Mouse (Mus musculus) bone marrow macrophage, adult 2 months (primary cell): ENCODE measurements around the gene Stat3. TPM values are rescaled to one million over a fixed set of nuclear protein-coding genes. Genes with fewer than 3 reads are reported as not detected.
A peak's percentile ranks its signal among the peaks of the same experiment; 100 is the strongest.

Source experiments
- H3K27ac ChIP-seq: 2 replicates; pipeline ENCODE4 v1.5.1; 2012; ENCODE audit warnings: low read depth, low read length; ENCODE audit not compliant: insufficient read depth
- H3K4me1 ChIP-seq: 2 replicates; pipeline ENCODE4 v1.6.1; 2012; ENCODE audit warnings: low read length; ENCODE audit not compliant: control insufficient read depth, insufficient read depth
- H3K4me3 ChIP-seq: 2 replicates; pipeline ENCODE4 v1.5.1; 2012; ENCODE audit warnings: mild to moderate bottlenecking, low read length, moderate library complexity; ENCODE audit not compliant: insufficient read depth
- CTCF ChIP-seq: IDR thresholded peaks from 2 replicates; pipeline ENCODE4 v1.5.1; 2012; ENCODE audit warnings: low read depth, mild to moderate bottlenecking, low read length, moderate library complexity
- POLR2A ChIP-seq: IDR thresholded peaks from 2 replicates; pipeline ENCODE4 v1.6.1; 2012; ENCODE audit warnings: mild to moderate bottlenecking, low read depth, low read length, borderline replicate concordance
- polyA plus RNA-seq: library from polyadenylated mRNA; stranded (reverse); fragments of >200 nt; gene quantifications from 2 replicates; pipeline ENCODE4 v1.2.4, GENCODE M21; 2012; ENCODE audit not compliant: missing spikeins, insufficient read depth, insufficient read length

Gene Stat3
- polyA plus RNA-seq, 1 experiment = 73.3 TPM

GRCm38 (mm10) chr11:100883640-100884039 is 55.7 kb downstream of the Stat3 start:
- H3K4me3 ChIP-seq = no peak overlapping the region
- no peak overlapping the region for H3K27ac ChIP-seq
- H3K4me1 ChIP-seq = no peaks in the 10 kb centered on the region
- TF ChIP-seq POLR2A (no peak), CTCF (no peak)

- no peak overlapping the region for H3K4me3 ChIP-seq
- TF ChIP-seq CTCF = no peak
- TF ChIP-seq POLR2A = no peak
- no peak overlapping the region for H3K27ac ChIP-seq
- no peaks in the 10 kb centered on the region for H3K4me1 ChIP-seq
These were observed 59.8 kb downstream of the Stat3 start for GRCm38 (mm10) chr11:100879321-100880078.

DNA sequence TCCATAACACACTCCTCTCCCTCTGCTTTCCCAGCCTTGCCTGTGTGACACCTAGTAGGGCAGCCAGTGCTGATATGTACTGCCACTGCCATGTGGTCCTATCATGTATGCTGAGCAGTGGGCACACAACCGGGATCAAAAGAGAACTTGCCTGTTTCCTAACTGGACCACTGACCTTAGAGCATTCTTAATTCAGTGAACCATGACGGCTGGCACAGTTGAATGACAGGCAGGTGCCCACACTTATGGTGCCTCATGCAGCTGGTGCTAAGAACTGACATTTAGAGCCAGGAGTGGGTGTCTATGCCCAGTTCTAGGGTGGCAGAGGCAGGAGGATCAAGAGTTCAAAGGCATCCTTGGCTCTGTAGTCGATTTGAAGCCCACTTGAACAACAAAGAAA is 63.6 kb downstream of the Stat3 start:
- TF ChIP-seq CTCF = no peak
- no peak for TF ChIP-seq POLR2A
- Histone ChIP-seq H3K27ac (no peak overlapping the region), H3K4me1 (no peaks in the 10 kb centered on the region), H3K4me3 (no peak overlapping the region)

DNA sequence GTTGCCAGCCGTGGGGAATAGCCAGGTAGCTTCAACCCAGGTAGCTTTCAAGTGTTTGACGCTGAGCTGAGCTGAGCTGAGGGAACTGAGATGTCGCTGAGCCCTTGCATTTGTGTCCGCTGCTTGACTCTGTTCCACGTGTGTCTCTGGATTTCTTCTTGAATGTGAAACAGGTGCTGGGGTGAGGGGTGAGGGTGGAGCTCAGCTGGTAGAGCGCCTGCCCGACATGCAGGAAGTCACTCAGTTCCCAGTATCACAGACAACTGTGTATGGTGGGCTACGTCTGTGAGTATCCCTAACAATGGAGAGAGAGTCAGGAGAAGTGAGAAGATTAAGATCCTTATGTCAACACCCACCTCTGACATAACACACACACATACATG is 68.4 kb downstream of the Stat3 start:
- Histone ChIP-seq H3K4me1 (no peaks in the 10 kb centered on the region), H3K4me3 (no peak overlapping the region), H3K27ac (no peak overlapping the region)
- TF ChIP-seq CTCF (no peak), POLR2A (no peak)

- H3K4me3 ChIP-seq = no peak overlapping the region
- no peak overlapping the region for H3K27ac ChIP-seq
- H3K4me1 ChIP-seq = no peaks in the 10 kb centered on the region
- TF ChIP-seq POLR2A (no peak), CTCF (no peak)
These were observed 68.9 kb downstream of the Stat3 start for GRCm38 (mm10) chr11:100870256-100870967.

DNA sequence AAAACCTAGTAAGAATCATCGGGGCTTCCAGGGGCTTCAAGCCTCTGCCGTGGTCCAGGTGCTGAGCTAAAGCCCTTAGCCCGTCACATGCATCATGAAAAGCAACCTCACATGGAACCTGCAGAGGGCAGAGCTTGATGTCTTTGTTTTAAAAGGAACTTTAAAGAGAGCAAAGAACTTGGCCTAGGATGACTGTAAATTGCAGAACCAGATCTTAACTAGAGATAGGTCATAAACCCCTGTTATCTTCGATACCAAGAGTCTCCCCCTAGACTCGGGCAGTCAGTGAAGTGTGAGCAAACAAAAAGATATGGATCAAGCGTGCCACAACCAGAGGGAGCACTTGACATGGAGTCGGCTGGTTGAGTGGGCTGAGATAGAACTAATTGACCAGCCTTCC is 73.7 kb downstream of the Stat3 start:
- peaks cover 7% of the 10 kb centered on the region for H3K4me1 ChIP-seq
- H3K27ac ChIP-seq = no peak overlapping the region
- H3K4me3 ChIP-seq = no peak overlapping the region
- TF ChIP-seq CTCF (no peak), POLR2A (no peak)

DNA sequence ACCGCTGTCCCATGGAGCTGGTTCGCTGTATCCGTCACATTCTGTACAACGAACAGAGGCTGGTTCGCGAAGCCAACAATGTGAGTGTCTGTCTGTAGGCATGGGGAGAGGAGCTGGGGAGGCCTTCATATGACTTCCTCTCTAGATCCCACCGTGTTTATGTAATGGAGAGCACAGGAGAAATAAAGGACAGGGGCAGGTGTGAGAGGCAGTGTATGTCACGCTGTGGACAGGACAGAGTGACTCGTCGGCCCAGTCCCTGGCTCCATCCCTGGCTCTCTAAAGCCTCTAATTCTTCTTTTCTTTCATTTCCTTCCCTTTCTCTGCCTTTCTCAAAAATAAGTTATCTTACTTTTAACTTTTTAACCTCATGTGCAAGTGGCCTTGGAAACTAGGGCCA is 76.2 kb downstream of the Stat3 start:
- Histone ChIP-seq H3K4me3 (no peak overlapping the region), H3K27ac (no peak overlapping the region), H3K4me1 (peaks cover 15% of the 10 kb centered on the region)
- TF ChIP-seq POLR2A (no peak), CTCF (no peak)

- H3K4me1 ChIP-seq = peaks cover 15% of the 10 kb centered on the region
- H3K27ac ChIP-seq = no peak overlapping the region
- no peak overlapping the region for H3K4me3 ChIP-seq
- TF ChIP-seq CTCF (no peak), POLR2A (no peak)
These were observed 77.5 kb downstream of the Stat3 start for GRCm38 (mm10) chr11:100861836-100862235.

- TF ChIP-seq CTCF (no peak), POLR2A (no peak)
- H3K27ac ChIP-seq = no peak overlapping the region
- peaks cover 15% of the 10 kb centered on the region for H3K4me1 ChIP-seq
- peak overlapping the region; percentile 67 for H3K4me3 ChIP-seq
These were observed 78.0 kb downstream of the Stat3 start for GRCm38 (mm10) chr11:100861335-100861734.
